Mouse (Mus musculus) bone marrow, adult 2 months (tissue): Measurements from ENCODE around the gene Cat.

ENCODE experiments used
- CTCF ChIP-seq: fragments of 200-500 bp; IDR thresholded peaks from 2 replicates; pipeline ENCODE4 v1.5.1; 2011; ENCODE audit warnings: low read length, control low read depth; ENCODE audit not compliant: control insufficient read depth, insufficient read depth
- POLR2A ChIP-seq: fragments of 200-500 bp; IDR thresholded peaks from 2 replicates; pipeline ENCODE4 v1.6.1; 2011; ENCODE audit warnings: low read depth, mild to moderate bottlenecking, control low read depth, low read length, borderline replicate concordance; ENCODE audit not compliant: control insufficient read depth

- TF ChIP-seq CTCF (no peak), POLR2A (no peak)
Measured at GRCm38 (mm10) chr2:103477456-103477855, 7.5 kb downstream of the Cat start.
